In the genomic region with DNA sequence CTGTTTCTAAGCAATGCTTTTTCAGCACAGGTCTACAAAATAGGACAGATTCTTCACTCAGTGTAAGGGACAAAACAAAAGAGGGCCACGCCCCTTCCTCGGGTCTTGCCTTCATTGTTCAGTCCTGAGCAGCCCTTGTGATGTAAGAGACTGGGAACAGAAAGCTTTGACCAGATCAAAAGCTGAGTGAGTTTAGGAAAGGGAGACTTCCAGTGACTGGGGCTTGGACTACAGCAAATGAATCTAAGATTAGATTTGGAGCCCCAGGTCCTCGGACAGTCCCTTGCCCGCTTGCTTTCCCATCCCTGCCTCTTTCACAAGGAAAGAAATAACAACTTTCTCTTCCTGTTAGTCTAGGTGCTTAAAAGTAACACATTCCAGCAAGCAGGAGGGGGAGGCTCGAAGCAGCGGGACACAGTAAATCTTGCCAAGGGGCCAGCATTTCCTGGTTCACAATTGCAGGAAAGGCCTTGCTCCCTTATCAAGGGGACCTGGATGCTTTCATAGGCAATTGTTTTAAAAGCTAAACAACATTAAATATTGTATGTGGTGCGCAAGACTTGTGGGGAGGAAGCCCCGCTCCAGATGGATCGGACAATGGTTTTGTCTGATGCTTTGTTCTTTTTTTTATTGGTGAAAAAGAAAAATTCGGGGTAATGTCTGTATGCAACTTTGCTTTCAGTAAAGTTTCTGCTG, we compare ENCODE assay signal across 8 mouse cellular contexts.
DNase-seq lines count a peak whose midpoint lies in the region; ATAC-seq and TF ChIP-seq lines count a peak whose summit lies in the region.

No protein-coding gene starts in this region.

- no peaks in the 10 kb centered on the region for H3K4me1 ChIP-seq in stomach, postnatal 0 days (replicated peaks; ENCODE audit: control insufficient read depth, insufficient read depth)

- no peak overlapping the region for H3K9ac ChIP-seq in stomach, postnatal 0 days (ENCODE audit: low read length)

- no peaks in the 10 kb centered on the region for H3K27me3 ChIP-seq in stomach, postnatal 0 days (ENCODE audit: control insufficient read depth, insufficient read depth, low read length)

- no peak for TF ChIP-seq EP300 in stomach, postnatal 0 days (optimal IDR thresholded peaks at IDR 0.05)

- H3K9me3 ChIP-seq in stomach, postnatal 0 days (ENCODE audit: control insufficient read depth, low read length) = no peaks in the 10 kb centered on the region

- ATAC-seq in stomach, postnatal 0 days (ENCODE audit: low FRiP score, low TSS enrichment) = no peak
- no peak for ATAC-seq in activated CD4-positive, CD25-positive, alpha-beta regulatory T cell, adult 4 months

- no peak overlapping the region; the same call in 1 of the 2 replicates for H3K27ac ChIP-seq in stomach, postnatal 0 days (replicated peaks)

- DNase-seq in left cerebral cortex, postnatal 4 days = peak; percentile 2
- DNase-seq in left cerebral cortex, adult 18-20 months (ENCODE audit: low spot score in 2 of 2) = no peak
- DNase-seq in heart, adult 8-10 months (ENCODE audit: low spot score) = peak; percentile 82
- peak; percentile 65 for DNase-seq in kidney, adult 9 months
- peak; percentile 82 for DNase-seq in lung, postnatal 36 days
- no peak for DNase-seq in stomach, postnatal 0 days (ENCODE audit: low spot score)
- no peak for DNase-seq in spleen, postnatal 4 days (ENCODE audit: low spot score in 2 of 2)

- H3K36me3 ChIP-seq in stomach, postnatal 0 days (ENCODE audit: control insufficient read depth, insufficient read depth, low read length) = no peaks in the 10 kb centered on the region

- intact Hi-C loops in left cerebral cortex, postnatal 4 days (cut with DNase I) = loop anchor here (10.0 kb wide), 1 partner anchor 335 kb away; a partner anchor contains a TSS

- no peak for TF ChIP-seq CTCF in stomach, postnatal 0 days (IDR thresholded peaks at IDR 0.05; ENCODE audit: low read depth)

- H3K4me2 ChIP-seq in stomach, postnatal 0 days (replicated peaks; ENCODE audit: low read depth) = peak overlapping the region; percentile 5; the same call in 1 of the 2 replicates

- H3K4me3 ChIP-seq in stomach, postnatal 0 days (ENCODE audit: low read depth, low read length) = no peak overlapping the region

- WGBS in stomach, postnatal 0 days = 55% methylated on average over 10 of the region's 10 CpGs

Comparison
In these comparisons a context has a peak if more than half of its experiments do, and no peak if none do; other contexts are left out.
1. DNase-seq: peak in left cerebral cortex, postnatal 4 days (single experiment), heart, adult 8-10 months (single experiment), kidney, adult 9 months (single experiment) and lung, postnatal 36 days (single experiment); none in left cerebral cortex, adult 18-20 months (0 of 2), stomach, postnatal 0 days (single experiment) and spleen, postnatal 4 days (0 of 2).